Mouse (Mus musculus): ENCODE results near the gene Gm10283.
A peak's percentile ranks its signal among the peaks of the same experiment; 100 is the strongest.

Gm10283 gene

DNA sequence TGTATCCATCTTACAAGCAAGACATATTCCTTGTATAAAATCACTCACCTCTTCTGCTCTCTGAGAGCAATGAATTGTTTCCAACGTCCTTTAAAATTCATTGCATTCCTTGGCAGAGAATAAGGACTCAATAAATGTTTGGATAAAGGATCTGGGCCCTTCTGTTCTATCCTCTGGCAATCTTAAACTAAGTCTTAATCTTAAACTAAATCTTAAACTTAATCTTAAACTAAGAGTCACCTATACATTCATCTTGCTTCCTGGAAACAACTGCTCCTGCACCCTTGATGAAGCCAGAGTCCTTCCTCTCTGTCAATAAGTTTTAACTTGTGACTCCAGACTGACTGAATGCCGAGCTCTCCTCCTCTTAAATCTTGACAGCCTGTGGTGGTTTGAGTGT is at the start of gene Gm10283:
Gene Gm10283, minus strand, starts transcription at position 101 of the 400 bp plus-strand sequence.
- no peak for TF ChIP-seq GATA4 (IDR thresholded peaks at IDR 0.05; ENCODE audit: insufficient replicate concordance, low read length)

DNA sequence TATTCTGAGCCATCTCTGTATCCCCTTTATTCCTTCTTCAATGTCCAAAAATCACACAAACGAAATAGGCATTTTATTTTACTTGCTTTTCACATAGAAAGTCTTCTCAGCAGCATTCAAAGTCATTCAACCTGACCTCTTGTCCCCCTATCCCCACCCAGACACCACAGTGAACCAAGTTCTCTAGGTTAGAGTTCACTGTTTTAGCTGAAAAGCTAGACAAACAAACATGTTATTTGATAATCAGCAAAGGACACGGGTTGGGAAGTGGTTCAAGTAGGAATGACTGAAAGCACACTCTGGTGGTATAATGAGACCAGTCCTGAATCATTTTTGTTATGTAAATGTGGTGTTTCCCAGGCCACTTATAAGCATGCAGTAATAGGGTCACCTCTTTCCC is 31.9 kb upstream of the Gm10283 start:
- TF ChIP-seq GATA4 (IDR thresholded peaks at IDR 0.05; ENCODE audit: insufficient replicate concordance, low read length), result no peak

DNA sequence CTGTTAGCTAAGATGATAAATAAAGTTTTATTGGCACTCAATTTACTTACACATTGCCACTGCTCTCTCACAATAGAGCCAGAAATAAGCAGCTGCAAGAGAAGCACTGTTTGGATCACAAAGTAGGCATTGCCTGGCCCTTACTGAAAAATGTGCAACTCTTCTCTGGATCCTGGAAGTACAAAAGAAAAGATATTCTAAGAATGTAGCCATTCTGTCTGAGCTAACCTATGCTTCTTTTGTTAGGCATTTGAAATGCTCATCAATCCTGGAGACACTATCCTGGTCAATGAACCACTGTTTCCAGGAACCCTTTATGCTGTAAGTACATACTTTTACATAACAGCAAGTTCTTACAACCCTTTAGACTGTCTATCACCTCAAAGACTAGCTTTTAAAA is 15.3 kb upstream of the Gm10283 start:
- no peak for TF ChIP-seq GATA4 (IDR thresholded peaks at IDR 0.05; ENCODE audit: insufficient replicate concordance, low read length)

DNA sequence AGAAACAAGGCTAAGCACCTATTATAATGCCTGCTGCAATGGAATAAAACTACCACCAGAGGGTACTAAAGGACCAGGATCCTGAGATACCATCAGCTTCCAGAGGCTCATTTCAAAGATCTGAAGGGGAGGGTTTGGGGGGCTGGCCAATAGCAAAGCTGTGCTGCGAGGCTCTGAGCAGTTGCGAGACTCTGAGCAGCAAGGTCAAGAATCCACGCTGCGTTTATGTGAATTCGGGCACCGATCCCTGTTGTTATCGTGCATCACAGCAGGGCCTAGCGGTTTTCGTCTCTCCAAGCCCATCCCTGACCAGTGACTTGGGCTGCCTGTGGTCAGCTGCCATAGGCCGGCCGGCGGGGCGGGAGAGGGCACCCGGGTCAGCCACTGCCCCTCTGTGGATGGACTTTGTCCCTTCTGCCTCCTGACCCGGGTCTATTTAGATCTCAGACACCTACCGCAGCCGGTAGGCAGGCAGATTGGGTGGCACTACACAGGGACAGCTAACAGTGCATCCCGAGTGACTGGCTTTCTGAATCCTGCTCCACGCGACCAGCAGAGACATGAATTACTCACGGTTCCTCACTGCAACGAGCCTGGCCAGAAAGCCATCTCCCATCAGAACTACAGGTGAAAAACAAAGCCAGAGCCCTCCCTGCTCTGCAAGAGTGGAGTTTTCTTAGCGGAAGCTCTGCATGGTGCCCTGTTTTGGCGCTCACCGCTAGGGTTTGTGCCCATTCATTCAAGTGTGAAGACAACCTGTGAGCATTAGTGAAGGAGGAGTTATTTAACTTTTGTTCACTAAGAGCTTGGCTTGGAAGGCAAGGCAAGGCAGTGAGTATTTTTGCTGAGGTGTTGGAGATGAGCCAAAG is 2.9 kb upstream of the Gm10283 start, which contains the start of gene Aadat:
Gene Aadat, plus strand, starts transcription at position 280 of the 869 bp plus-strand sequence.
- peak; percentile 27; the same call in 1 of the 2 replicates for TF ChIP-seq GATA4 (IDR thresholded peaks at IDR 0.05; ENCODE audit: insufficient replicate concordance, low read length)

DNA sequence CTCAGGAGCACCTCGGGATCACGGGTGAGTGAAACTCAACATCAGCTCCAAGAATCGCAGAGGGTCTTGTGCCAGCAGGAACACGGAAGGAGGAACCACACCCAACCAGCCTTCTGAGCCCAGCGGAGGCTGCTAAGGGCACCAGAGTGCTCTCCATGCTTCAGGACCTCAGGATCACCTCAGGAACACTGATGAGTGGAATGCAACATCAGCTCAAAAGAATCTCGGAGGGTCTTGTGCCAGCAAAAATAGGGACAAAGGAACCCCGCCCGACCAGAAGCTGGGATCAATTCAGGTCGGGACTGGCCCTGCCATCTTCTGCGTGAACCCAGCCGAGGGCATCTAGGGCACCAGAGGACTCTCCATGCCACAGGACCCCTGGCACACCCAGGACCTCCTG is 8.4 kb downstream of the Gm10283 start:
- TF ChIP-seq GATA4 (IDR thresholded peaks at IDR 0.05; ENCODE audit: insufficient replicate concordance, low read length), result no peak

DNA sequence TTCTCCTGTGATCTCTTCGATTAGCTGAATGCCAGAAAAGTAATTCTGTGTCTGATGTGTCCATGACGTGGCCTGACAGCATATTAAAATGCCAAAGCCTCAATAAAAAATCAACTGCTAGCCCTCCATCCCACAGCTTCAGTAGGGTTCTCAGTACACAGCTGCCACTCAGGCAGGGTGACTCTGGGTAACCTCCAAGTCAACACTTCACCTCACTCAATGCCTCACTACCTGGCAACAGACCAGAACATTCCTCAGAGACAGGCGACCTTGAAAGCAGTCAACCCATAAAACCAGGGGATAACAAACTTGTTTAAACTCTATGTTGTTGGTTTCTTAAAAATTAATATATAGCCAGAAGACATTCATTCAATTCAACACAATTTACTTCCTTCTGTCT is 10.5 kb downstream of the Gm10283 start:
- no peak for TF ChIP-seq GATA4 (IDR thresholded peaks at IDR 0.05; ENCODE audit: insufficient replicate concordance, low read length)

DNA sequence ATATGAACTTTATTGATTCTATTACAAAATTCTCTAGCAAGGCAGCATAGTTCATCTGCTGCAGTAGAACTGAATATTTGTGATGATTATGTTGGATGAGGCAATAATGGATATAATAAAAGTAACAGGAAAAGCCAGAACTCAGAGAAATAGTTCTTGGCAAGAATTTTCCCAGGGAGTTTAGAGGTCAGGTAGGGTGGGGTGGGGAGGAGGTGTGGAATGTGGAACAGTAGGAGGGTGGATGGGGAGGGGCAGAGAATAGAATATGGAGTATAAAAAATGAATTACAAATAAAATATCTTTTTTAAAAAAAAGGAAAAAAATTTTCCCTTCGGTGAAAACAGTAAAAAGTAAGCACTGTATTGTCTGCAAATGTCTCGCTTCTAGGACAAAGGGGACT is 11.1 kb downstream of the Gm10283 start:
- no peak for TF ChIP-seq GATA4 (IDR thresholded peaks at IDR 0.05; ENCODE audit: insufficient replicate concordance, low read length)

DNA sequence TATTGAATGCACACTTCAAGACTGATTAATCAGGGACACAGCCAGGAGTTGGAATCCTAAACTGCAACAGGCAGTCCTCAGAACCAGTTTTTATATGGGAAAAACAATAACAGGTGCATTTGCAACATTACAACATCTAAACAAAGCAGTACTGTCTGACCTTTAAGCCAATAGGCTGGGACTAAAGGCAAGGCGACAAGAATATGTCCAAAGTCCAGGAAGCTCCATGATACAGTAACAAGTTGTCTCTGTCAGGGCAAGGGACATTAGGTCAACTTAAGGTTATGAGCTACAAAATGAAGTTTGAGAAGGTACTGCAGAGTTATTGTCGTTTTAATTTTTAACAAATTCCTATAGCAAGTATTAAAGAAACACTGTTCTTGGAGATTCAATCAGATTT is 12.9 kb downstream of the Gm10283 start:
- TF ChIP-seq GATA4 (IDR thresholded peaks at IDR 0.05; ENCODE audit: insufficient replicate concordance, low read length), result no peak

DNA sequence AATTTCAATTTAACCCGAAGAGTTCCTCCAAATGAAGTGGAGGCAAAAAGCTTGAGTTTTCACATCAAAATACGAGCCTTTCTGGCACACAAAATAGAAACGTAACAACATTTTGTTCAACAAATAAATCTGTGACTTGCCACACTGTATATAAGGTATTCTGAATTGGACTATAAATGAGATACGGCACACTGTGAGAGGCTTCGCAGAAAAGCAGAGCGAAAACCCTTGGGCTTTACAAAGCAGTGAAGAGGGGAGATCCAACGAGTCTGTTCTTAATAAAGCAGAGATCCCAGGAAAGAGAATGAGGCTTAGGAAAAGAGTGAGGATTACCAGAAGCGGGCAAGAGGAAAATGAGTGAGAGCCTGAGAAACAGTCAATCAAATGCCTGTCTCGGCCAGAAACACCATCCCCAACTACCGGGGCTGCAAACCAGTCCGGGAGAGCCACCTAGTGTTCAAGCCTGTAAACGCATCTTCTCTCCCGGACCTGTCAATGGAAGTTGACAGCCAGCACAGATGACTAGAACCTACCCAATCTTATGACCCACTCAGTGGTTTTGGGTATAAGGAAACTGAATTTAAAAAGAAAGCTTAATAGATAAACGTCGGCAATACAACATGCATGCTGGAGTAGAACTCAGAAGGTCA is 36.2 kb downstream of the Gm10283 start:
- TF ChIP-seq GATA4 (IDR thresholded peaks at IDR 0.05; ENCODE audit: insufficient replicate concordance, low read length), result no peak

DNA sequence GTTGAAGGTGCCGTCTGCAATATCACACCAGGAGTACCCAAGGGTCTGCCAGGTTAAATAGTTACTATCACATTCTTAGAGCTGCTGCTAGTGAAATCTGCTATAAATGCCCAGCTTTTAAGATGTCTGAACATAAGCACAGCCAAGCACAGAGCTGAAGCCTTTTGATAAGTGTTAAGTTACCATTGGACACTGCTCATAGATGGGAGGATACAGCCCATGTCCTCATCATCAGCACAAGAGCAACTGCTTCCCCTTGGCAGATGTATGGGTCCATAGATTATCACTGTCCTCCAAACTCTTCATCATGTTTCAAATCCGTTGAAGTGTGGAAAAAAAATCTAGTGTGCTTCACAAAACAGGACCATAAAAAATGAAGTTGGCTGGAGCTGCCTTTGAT is 53.7 kb downstream of the Gm10283 start:
- TF ChIP-seq GATA4 (IDR thresholded peaks at IDR 0.05; ENCODE audit: insufficient replicate concordance, low read length), result no peak

DNA sequence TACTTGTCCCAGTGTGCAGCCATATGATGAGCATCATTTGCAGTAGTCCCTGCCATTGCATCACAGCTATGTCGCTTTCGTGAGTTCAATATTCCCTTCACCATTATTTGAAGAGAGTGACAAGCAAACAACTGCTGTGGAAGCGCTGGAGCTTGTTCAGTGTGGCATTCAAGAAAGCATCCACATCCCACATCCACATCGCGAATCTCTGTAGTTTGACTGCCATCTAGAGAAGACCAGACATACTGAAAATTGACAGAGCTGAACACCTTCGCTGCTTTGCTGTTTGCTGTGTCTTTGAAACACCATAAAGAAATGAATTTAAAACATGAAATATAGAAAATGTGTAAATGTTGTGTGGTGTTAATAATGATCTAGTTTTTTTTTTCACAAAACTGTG is 58.0 kb downstream of the Gm10283 start:
- no peak for TF ChIP-seq GATA4 (IDR thresholded peaks at IDR 0.05; ENCODE audit: insufficient replicate concordance, low read length)

DNA sequence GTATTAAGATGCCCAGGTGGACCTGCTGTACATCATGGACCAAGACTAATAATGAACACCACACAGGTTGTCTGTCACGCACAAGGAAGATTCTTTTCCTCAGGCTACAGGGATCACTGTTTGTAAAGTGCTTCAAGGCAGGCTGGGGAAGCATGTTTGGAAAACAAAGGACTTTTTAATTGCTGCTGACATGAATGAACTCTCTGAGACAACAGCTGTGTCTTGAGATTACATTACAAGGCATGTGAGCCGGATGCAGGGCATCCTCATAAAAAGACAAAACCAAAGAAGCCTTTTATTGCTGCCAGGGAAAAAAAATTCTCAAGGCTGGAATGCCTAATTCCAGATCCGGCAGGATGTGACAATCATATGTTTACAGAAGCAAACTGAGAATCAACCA is 64.4 kb downstream of the Gm10283 start:
- TF ChIP-seq GATA4 (IDR thresholded peaks at IDR 0.05; ENCODE audit: insufficient replicate concordance, low read length), result no peak

DNA sequence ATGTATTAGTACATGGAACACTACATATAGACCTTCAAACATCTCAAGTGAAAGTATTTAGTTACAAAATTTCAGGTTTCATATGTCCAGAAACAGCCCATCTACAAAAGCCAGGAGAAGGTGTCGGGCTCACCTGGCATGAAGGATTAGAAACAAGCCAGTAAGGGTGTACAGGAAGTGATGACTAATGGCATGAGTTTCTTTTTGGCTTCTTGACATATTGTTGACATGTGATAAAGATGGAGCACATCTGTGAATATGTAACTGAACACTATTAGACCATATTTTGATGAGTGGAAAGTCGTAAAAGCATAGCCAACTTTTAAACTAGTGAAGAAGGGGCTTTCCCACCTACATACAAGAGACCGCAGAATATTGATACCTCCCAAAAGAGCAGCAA is 66.1 kb downstream of the Gm10283 start:
- no peak for TF ChIP-seq GATA4 (IDR thresholded peaks at IDR 0.05; ENCODE audit: insufficient replicate concordance, low read length)

DNA sequence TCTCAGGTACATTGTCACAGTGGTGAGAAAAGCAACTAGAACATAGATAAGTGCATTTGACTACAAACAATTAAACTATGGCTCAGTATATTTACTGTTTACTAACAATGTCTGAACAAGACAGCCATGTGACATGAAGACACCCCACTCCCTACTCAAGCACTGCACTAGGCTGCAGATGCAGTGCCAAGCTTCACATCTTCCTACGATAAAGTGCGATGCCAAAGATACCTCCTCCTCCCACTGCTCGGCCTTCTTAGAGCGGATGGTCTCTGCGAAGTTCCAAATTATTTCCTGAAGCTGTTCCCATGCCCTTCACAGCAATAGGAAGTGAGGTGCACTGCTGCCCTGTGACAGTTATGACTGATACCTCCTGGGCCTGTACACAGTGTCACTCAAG is 70.3 kb downstream of the Gm10283 start:
- TF ChIP-seq GATA4 (IDR thresholded peaks at IDR 0.05; ENCODE audit: insufficient replicate concordance, low read length), result no peak

DNA sequence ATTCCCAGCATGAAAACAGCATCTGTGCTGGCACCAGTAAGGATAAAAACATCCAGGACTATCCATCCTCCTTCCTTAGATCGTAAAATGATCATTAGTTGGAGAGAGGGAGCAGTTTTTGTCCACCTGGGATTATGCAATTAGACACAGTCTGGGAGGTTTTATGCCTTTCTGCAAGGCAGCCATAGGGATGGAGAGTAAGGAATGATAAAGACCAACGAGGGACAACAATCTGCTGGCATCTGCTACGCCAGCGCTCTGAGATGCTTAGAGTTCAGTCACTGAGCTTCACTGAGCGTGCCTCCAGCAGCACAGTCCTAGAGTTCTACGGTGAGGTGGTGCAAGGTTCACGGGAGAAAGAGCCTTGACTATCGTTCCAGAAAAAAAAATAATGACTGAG is 96.6 kb downstream of the Gm10283 start:
- no peak for TF ChIP-seq GATA4 (IDR thresholded peaks at IDR 0.05; ENCODE audit: insufficient replicate concordance, low read length)

DNA sequence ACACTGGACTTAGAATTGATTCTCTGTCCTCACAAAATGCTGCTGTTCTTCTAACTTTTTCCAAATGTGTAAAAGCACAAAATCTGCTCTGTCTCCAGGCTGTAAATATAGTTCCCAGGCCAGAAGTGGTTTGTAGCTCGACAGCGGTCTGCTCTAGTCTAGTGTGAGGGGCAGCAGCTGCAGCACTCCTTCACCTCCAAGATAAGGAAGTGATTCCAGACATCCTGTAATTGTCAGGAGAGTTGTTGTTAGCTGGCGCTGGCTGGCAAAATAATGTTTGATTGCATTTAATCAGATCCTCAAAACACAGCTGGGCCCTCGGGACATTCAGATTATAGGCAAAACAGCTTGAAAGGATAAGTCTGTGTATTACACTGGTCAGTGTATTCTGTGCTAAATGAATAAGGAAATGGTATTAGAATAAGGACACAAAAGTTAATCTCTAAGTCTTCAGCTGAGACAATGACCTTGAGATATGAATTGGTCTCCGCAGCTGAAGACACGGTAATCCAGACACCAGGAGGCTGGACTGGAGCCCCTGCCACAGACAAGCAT is 97.9 kb downstream of the Gm10283 start:
- TF ChIP-seq GATA4 (IDR thresholded peaks at IDR 0.05; ENCODE audit: insufficient replicate concordance, low read length), result no peak
